Mouse (Mus musculus): ENCODE measurements around the gene Gnmt. TPM values are rescaled to one million over a fixed set of nuclear protein-coding genes. Genes with fewer than 3 reads are reported as not detected.

The Gnmt gene
- polyA plus RNA-seq, 1 experiment = 0.11 TPM

DNA sequence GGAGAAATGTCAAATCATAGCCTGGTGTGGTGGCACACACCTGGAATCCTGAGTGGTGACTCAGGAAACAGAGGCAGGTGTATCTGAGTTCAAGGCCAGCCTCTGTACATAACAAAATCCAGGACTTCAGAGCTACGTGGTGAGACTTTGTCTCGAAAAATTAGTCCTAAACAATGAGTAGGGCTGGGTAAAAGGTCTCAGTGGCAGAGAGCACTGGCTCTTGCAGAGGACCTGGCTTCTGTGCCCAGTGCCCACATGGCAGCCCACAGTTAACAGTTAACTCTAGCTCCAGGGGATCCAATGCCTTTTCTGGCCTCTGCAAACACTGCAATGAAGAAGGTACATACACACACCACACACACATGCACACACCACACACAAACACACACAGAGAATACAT lies 18.8 kb upstream of the Gnmt start:
- Histone ChIP-seq H3K79me2 (ENCODE audit: control insufficient read depth, insufficient read depth) (peaks cover 28% of the 10 kb centered on the region), H3K36me3 (ENCODE audit: control insufficient read depth, insufficient read depth) (no peaks in the 10 kb centered on the region), H3K4me2 (ENCODE audit: low read depth) (no peak overlapping the region), H3K4me3 (no peak overlapping the region), H3K27me3 (ENCODE audit: control insufficient read depth, insufficient read depth, insufficient read length) (no peaks in the 10 kb centered on the region), H3ac (ENCODE audit: control insufficient read depth, insufficient read length) (no peak overlapping the region)
- TF ChIP-seq POLR2AphosphoS2 (IDR thresholded peaks at IDR 0.05; ENCODE audit: insufficient read length, low read depth) = no peak
- TF ChIP-seq USF1 (IDR thresholded peaks at IDR 0.05; ENCODE audit: low read depth) = no peak
- TF ChIP-seq TCF12 (IDR thresholded peaks at IDR 0.05; ENCODE audit: insufficient read depth, poor library complexity, severe bottlenecking) = no peak
- no peak for TF ChIP-seq MYOG (IDR thresholded peaks at IDR 0.05; ENCODE audit: control insufficient read depth in 1 of 3, insufficient read depth in 1 of 3, insufficient read length in 2 of 3, low read depth in 2 of 3)
- TF ChIP-seq MAX (IDR thresholded peaks at IDR 0.05; ENCODE audit: low read depth) = no peak
- TF ChIP-seq E2F4 (IDR thresholded peaks at IDR 0.05; ENCODE audit: insufficient read depth) = no peak
- no peak for TF ChIP-seq REST (IDR thresholded peaks at IDR 0.05; ENCODE audit: insufficient read depth, insufficient read length)
- TF ChIP-seq CEBPB (IDR thresholded peaks at IDR 0.05; ENCODE audit: insufficient read depth, poor library complexity, severe bottlenecking) = no peak
- TF ChIP-seq MYOD1 (IDR thresholded peaks at IDR 0.05; ENCODE audit: control insufficient read depth in 1 of 3, insufficient read length in 2 of 3, low read depth in 2 of 3) = no peak
- no peak for TF ChIP-seq SRF (IDR thresholded peaks at IDR 0.05; ENCODE audit: control insufficient read depth, insufficient read length, low read depth)
- no peak for TF ChIP-seq TCF3 (IDR thresholded peaks at IDR 0.05; ENCODE audit: insufficient read length, low read depth)
- TF ChIP-seq POLR2A (IDR thresholded peaks at IDR 0.05; ENCODE audit: insufficient read length, low read depth) = no peak

GRCm38 (mm10) chr17:46747234-46747633 lies 18.3 kb upstream of the Gnmt start:
- Histone ChIP-seq H3K4me3 (no peak overlapping the region), H3K4me2 (ENCODE audit: low read depth) (no peak overlapping the region), H3K36me3 (ENCODE audit: control insufficient read depth, insufficient read depth) (no peaks in the 10 kb centered on the region), H3K79me2 (ENCODE audit: control insufficient read depth, insufficient read depth) (peaks cover 28% of the 10 kb centered on the region), H3ac (ENCODE audit: control insufficient read depth, insufficient read length) (no peak overlapping the region), H3K27me3 (ENCODE audit: control insufficient read depth, insufficient read depth, insufficient read length) (no peaks in the 10 kb centered on the region)
- TF ChIP-seq REST (IDR thresholded peaks at IDR 0.05; ENCODE audit: insufficient read depth, insufficient read length) (no peak), SRF (IDR thresholded peaks at IDR 0.05; ENCODE audit: control insufficient read depth, insufficient read length, low read depth) (no peak), CEBPB (IDR thresholded peaks at IDR 0.05; ENCODE audit: insufficient read depth, poor library complexity, severe bottlenecking) (no peak), POLR2AphosphoS2 (IDR thresholded peaks at IDR 0.05; ENCODE audit: insufficient read length, low read depth) (no peak), TCF3 (IDR thresholded peaks at IDR 0.05; ENCODE audit: insufficient read length, low read depth) (no peak), TCF12 (IDR thresholded peaks at IDR 0.05; ENCODE audit: insufficient read depth, poor library complexity, severe bottlenecking) (no peak), MYOG (IDR thresholded peaks at IDR 0.05; ENCODE audit: control insufficient read depth in 1 of 3, insufficient read depth in 1 of 3, insufficient read length in 2 of 3, low read depth in 2 of 3) (no peak), E2F4 (IDR thresholded peaks at IDR 0.05; ENCODE audit: insufficient read depth) (no peak), USF1 (IDR thresholded peaks at IDR 0.05; ENCODE audit: low read depth) (no peak), POLR2A (IDR thresholded peaks at IDR 0.05; ENCODE audit: insufficient read length, low read depth) (no peak), MYOD1 (IDR thresholded peaks at IDR 0.05; ENCODE audit: control insufficient read depth in 1 of 3, insufficient read length in 2 of 3, low read depth in 2 of 3) (no peak), MAX (IDR thresholded peaks at IDR 0.05; ENCODE audit: low read depth) (no peak)

DNA sequence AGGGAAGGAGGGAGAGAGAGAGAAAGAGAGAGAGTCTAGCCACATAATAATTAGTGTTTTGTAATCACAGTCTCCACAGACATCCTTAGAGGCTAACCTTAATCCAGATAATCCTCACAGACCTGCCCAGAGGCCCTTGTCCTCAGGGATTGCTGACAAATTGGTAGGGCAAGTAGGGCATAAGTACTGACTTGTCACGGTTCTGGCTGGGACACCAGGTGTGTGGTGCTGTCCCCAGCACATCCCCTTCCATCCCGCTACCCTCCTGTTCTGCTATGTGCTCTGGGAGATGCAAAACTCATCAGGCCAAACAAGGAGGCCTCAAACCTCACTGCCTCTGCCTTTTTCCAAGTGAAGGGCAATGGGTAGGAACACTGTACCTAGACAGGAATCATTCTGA lies 16.5 kb upstream of the Gnmt start:
- Histone ChIP-seq H3K79me2 (ENCODE audit: control insufficient read depth, insufficient read depth) (peaks cover 18% of the 10 kb centered on the region), H3K27me3 (ENCODE audit: control insufficient read depth, insufficient read depth, insufficient read length) (no peaks in the 10 kb centered on the region), H3K36me3 (ENCODE audit: control insufficient read depth, insufficient read depth) (no peaks in the 10 kb centered on the region), H3K4me2 (ENCODE audit: low read depth) (no peak overlapping the region), H3ac (ENCODE audit: control insufficient read depth, insufficient read length) (no peak overlapping the region), H3K4me3 (no peak overlapping the region)
- TF ChIP-seq USF1 (IDR thresholded peaks at IDR 0.05; ENCODE audit: low read depth) = no peak
- no peak for TF ChIP-seq MYOD1 (IDR thresholded peaks at IDR 0.05; ENCODE audit: control insufficient read depth in 1 of 3, insufficient read length in 2 of 3, low read depth in 2 of 3)
- TF ChIP-seq SRF (IDR thresholded peaks at IDR 0.05; ENCODE audit: control insufficient read depth, insufficient read length, low read depth) = no peak
- TF ChIP-seq E2F4 (IDR thresholded peaks at IDR 0.05; ENCODE audit: insufficient read depth) = no peak
- TF ChIP-seq TCF3 (IDR thresholded peaks at IDR 0.05; ENCODE audit: insufficient read length, low read depth) = no peak

DNA sequence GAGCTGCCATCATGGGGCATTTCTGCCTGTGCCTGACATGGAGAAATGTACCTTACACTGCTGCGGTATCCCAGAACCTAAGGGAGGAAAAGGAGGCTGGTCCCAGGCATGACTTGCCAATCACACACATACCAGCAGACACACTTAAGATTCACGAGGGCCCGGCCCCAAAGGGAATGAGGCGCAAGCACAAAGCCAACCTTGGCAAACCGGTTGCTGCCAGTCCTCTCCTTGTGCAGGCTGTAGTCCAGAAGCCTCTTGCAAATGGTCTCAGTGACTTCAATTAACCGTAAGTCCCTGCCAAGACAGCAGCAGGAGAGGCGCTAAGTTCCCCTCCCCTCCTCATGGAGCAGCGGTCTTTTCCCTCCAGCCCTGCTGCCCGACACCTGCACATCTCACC lies 14.0 kb upstream of the Gnmt start:
- Histone ChIP-seq H3K79me2 (ENCODE audit: control insufficient read depth, insufficient read depth) (peaks cover under 1% of the 10 kb centered on the region), H3K4me2 (ENCODE audit: low read depth) (no peak overlapping the region), H3K36me3 (ENCODE audit: control insufficient read depth, insufficient read depth) (no peaks in the 10 kb centered on the region), H3K27me3 (ENCODE audit: control insufficient read depth, insufficient read depth, insufficient read length) (no peaks in the 10 kb centered on the region), H3K4me3 (no peak overlapping the region), H3ac (ENCODE audit: control insufficient read depth, insufficient read length) (no peak overlapping the region)
- TF ChIP-seq MYOG (IDR thresholded peaks at IDR 0.05; ENCODE audit: control insufficient read depth in 1 of 3, insufficient read depth in 1 of 3, insufficient read length in 2 of 3, low read depth in 2 of 3) (no peak), REST (IDR thresholded peaks at IDR 0.05; ENCODE audit: insufficient read depth, insufficient read length) (no peak), POLR2AphosphoS2 (IDR thresholded peaks at IDR 0.05; ENCODE audit: insufficient read length, low read depth) (no peak), E2F4 (IDR thresholded peaks at IDR 0.05; ENCODE audit: insufficient read depth) (no peak), TCF3 (IDR thresholded peaks at IDR 0.05; ENCODE audit: insufficient read length, low read depth) (no peak), TCF12 (IDR thresholded peaks at IDR 0.05; ENCODE audit: insufficient read depth, poor library complexity, severe bottlenecking) (no peak), CEBPB (IDR thresholded peaks at IDR 0.05; ENCODE audit: insufficient read depth, poor library complexity, severe bottlenecking) (no peak), MAX (IDR thresholded peaks at IDR 0.05; ENCODE audit: low read depth) (no peak), POLR2A (IDR thresholded peaks at IDR 0.05; ENCODE audit: insufficient read length, low read depth) (no peak)

GRCm38 (mm10) chr17:46741305-46741704 lies 12.3 kb upstream of the Gnmt start:
- H3ac ChIP-seq (ENCODE audit: control insufficient read depth, insufficient read length) = no peak overlapping the region
- H3K36me3 ChIP-seq (ENCODE audit: control insufficient read depth, insufficient read depth) = no peaks in the 10 kb centered on the region
- no peaks in the 10 kb centered on the region for H3K27me3 ChIP-seq (ENCODE audit: control insufficient read depth, insufficient read depth, insufficient read length)
- TF ChIP-seq POLR2A (IDR thresholded peaks at IDR 0.05; ENCODE audit: insufficient read length, low read depth) (no peak), REST (IDR thresholded peaks at IDR 0.05; ENCODE audit: insufficient read depth, insufficient read length) (no peak), MAX (IDR thresholded peaks at IDR 0.05; ENCODE audit: low read depth) (no peak), TCF12 (IDR thresholded peaks at IDR 0.05; ENCODE audit: insufficient read depth, poor library complexity, severe bottlenecking) (no peak), MYOG (IDR thresholded peaks at IDR 0.05; ENCODE audit: control insufficient read depth in 1 of 3, insufficient read depth in 1 of 3, insufficient read length in 2 of 3, low read depth in 2 of 3) (no peak), E2F4 (IDR thresholded peaks at IDR 0.05; ENCODE audit: insufficient read depth) (no peak)
- H3K4me2 ChIP-seq (ENCODE audit: low read depth) = no peak overlapping the region
- no peak overlapping the region for H3K4me3 ChIP-seq
- H3K79me2 ChIP-seq (ENCODE audit: control insufficient read depth, insufficient read depth) = no peaks in the 10 kb centered on the region

Measured in myocyte (in vitro differentiated cells).